Mouse (Mus musculus) thymus, adult 2 months (tissue): ENCODE measurements around the gene Olfr159. TPM values are rescaled to one million over a fixed set of nuclear protein-coding genes. Genes with fewer than 3 reads are reported as not detected.

Source experiments
- DNase-seq: peaks from one replicate; pipeline ENCODE4 v3.0.0; 2021
- H3K27ac ChIP-seq: fragments of 200-500 bp; 2 replicates; pipeline ENCODE4 v1.5.1; 2012; ENCODE audit warnings: low read length, control low read depth; ENCODE audit not compliant: control insufficient read depth, insufficient read depth
- H3K27me3 ChIP-seq: fragments of 200-500 bp; 2 replicates; pipeline ENCODE4 v1.6.1; 2012; ENCODE audit warnings: mild to moderate bottlenecking, low read length, moderate library complexity, mixed read lengths; ENCODE audit not compliant: control insufficient read depth, insufficient read depth
- H3K36me3 ChIP-seq: fragments of 200-500 bp; 2 replicates; pipeline ENCODE4 v1.6.1; 2012; ENCODE audit warnings: mild to moderate bottlenecking, low read length, moderate library complexity; ENCODE audit not compliant: control insufficient read depth, insufficient read depth
- H3K4me1 ChIP-seq: fragments of 200-500 bp; replicated peaks from 2 replicates; pipeline ENCODE4 v1.6.1; 2012; ENCODE audit warnings: low read length; ENCODE audit not compliant: control insufficient read depth, insufficient read depth
- H3K4me3 ChIP-seq: fragments of 200-500 bp; 2 replicates; pipeline ENCODE4 v1.5.1; 2012; ENCODE audit warnings: mild to moderate bottlenecking, low read length, control low read depth, moderate library complexity; ENCODE audit not compliant: control insufficient read depth, insufficient read depth
- CTCF ChIP-seq: fragments of 200-500 bp; IDR thresholded peaks from 2 replicates; pipeline ENCODE4 v1.5.1; 2012; ENCODE audit warnings: mild to moderate bottlenecking, control low read depth, low read length, moderate library complexity, borderline replicate concordance; ENCODE audit not compliant: control insufficient read depth, poor library complexity, insufficient read depth; ENCODE audit errors: extremely low read depth
- POLR2A ChIP-seq: fragments of 200-500 bp; IDR thresholded peaks from 2 replicates; pipeline ENCODE4 v1.6.1; 2012; ENCODE audit warnings: mild to moderate bottlenecking, low read length, control low read depth, moderate library complexity; ENCODE audit not compliant: control insufficient read depth, poor library complexity, insufficient read depth; ENCODE audit errors: extremely low read depth
- WGBS: fragments of 180-500 bp; shearing (Covaris S2); methylation state at CpG from one replicate; pipeline ENCODE4 v1.1.7; 2018; 5-methylcytosine and 5-hydroxymethylcytosine counted together
- polyA plus RNA-seq: library from polyadenylated mRNA; depleted of rRNA; stranded (reverse); fragments of >200 nt; gene quantifications from 2 replicates; pipeline ENCODE4 v1.2.3, GENCODE M21; 2012

The Olfr159 gene
- polyA plus RNA-seq, 1 experiment = not detected

DNA sequence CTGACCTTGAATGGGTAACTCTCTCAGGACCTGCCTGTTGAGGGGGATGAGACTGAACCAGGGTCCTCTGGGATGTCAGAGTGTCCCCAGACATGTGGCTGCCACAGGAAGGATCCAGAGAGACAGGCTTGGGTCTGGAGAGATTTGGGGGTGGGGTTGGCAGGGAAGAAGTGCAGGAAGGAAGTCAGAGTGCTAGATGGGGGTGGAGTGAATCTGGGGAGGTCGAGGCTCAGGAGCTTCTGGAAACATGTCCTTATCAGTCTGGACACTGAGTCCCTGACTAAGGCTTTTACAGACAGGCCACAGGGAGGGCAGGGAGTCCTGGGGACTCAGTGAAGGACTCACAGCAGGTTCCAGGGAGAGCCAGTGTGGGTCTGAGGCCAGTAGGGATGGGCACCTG, 38.6 kb downstream of the Olfr159 start:
- H3K36me3 ChIP-seq = no peaks in the 10 kb centered on the region
- H3K27me3 ChIP-seq = no peaks in the 10 kb centered on the region
- H3K4me1 ChIP-seq = no peaks in the 10 kb centered on the region
- H3K4me3 ChIP-seq = no peak overlapping the region
- no peak overlapping the region for H3K27ac ChIP-seq
- WGBS = 17% methylated on average over 1 of the region's 1 CpGs
- DNase-seq = no peak
- TF ChIP-seq CTCF = no peak
- TF ChIP-seq POLR2A = no peak

DNA sequence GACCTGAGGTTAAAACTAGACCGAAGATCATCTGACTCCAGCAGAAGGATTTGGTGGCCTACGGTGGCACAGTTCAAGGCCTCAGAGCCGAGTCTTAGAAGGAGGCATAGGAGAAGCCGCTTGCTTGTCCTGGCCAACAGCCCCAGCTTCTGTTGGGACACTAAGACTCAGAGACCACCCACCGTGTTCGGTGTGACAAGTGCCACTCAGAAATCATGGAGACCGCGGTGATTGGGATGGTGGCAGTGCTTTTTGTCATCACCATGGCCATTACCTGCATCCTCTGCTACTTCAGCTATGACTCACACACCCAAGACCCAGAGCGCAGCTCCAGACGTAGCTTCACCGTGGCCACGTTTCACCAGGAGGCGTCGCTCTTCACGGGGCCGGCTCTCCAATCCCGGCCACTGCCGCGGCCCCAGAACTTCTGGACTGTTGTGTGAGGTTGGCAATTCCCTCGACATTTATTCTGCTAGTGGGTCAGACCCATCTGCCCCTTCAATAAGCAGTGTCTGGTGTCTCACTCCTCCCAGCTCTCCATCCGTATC, 40.0 kb downstream of the Olfr159 start:
- Histone ChIP-seq H3K36me3 (no peaks in the 10 kb centered on the region), H3K27ac (no peak overlapping the region), H3K4me1 (no peaks in the 10 kb centered on the region), H3K27me3 (no peaks in the 10 kb centered on the region), H3K4me3 (no peak overlapping the region)
- TF ChIP-seq POLR2A (no peak), CTCF (no peak)
- no peak for DNase-seq
- WGBS = 68% methylated on average over 21 of the region's 21 CpGs

DNA sequence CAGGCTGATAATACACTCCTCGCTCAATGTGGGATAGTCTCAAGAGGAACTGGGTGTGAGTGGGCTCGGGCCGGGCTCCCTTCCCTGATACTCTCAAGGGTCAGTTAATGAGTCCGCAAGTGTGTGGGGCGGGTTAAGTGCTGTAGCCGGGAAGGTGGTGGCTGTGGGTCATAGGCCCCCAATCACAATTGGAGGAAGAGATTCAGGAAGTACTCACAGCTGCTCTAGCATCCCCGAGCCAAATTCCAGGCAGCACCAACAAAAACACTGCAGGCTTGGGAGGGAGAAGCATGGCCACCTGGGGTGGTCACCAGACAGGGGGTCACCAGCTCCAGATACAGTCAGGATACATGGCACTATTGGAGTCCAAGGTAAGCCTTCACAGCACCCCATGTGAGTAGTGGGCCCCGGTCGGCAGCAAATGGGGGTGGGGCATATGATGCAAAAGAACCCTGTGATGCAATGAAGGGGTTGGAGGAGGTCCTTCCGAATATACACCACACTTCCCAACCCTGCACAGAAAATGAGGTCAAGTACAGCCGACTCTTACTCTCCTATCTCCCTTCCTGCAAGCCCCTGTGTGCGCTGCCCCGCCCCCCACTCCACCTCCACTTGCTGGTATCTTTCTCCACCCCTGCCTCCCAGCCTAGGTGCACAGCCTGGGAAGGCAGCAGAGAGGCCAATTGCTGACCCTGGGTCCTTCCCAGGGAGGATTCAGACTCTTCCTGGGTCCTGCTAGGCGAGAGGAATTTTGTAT, 40.8 kb downstream of the Olfr159 start, which contains the start of gene Spaar:
Spaar (plus strand) TSS at position 241 of the 757 bp plus-strand sequence.
- DNase-seq = no peak
- Histone ChIP-seq H3K4me3 (no peak within 1 kb of the TSS), H3K36me3 (no peaks in the 10 kb centered on the region), H3K4me1 (no peaks in the 10 kb centered on the region), H3K27ac (no peak within 1 kb of the TSS), H3K27me3 (no peaks in the 10 kb centered on the region)
- TF ChIP-seq POLR2A = no peak
- TF ChIP-seq CTCF = no peak
- WGBS = 57% methylated on average over 14 of the region's 14 CpGs

DNA sequence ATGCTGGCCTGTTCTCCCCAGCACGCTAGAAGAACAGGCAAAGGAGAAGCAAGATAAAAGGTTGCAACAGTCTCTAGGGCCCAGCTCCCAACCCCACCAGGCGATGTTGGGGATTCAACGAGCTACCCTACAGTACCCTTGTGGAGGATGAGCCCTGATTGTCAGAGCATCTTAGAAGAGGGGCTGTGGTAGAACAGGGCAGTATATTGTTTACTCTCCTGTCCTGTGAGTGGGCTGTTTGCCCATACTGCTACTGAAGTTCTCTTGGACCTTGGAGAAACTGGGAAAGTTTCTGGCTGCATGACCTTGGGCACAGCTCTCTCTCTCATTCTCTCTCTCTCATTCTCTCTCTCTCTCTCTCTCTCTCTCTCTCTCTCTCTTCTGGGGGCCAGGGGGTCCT, 41.7 kb downstream of the Olfr159 start:
- no peaks in the 10 kb centered on the region for H3K36me3 ChIP-seq
- DNase-seq = no peak
- H3K4me3 ChIP-seq = no peak overlapping the region
- TF ChIP-seq POLR2A (no peak), CTCF (no peak)
- H3K27me3 ChIP-seq = no peaks in the 10 kb centered on the region
- no peaks in the 10 kb centered on the region for H3K4me1 ChIP-seq
- 78% methylated on average over 3 of the region's 3 CpGs for WGBS
- no peak overlapping the region for H3K27ac ChIP-seq

DNA sequence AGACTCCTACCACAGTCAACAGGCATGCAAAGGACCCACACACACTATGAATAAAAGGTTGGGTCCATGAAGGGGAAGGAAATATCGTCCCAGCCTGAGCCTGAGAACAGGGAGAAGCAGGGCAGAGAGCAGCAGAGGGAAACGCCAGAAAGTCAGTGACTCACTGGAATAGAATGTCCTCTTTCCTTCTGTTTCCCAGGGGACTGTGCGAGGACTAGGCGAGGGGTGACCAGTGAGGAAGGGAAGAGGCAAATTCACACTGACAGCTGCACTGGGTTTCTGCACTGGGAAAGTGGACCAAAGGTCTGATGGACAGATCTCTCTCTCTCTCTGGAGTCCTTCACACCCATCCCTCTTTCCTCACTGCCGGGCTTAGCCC, 42.2 kb downstream of the Olfr159 start:
- TF ChIP-seq CTCF (no peak), POLR2A (no peak)
- Histone ChIP-seq H3K4me3 (no peak overlapping the region), H3K36me3 (no peaks in the 10 kb centered on the region), H3K27me3 (no peaks in the 10 kb centered on the region), H3K27ac (no peak overlapping the region), H3K4me1 (no peaks in the 10 kb centered on the region)
- WGBS = 54% methylated on average over 5 of the region's 5 CpGs
- no peak for DNase-seq

DNA sequence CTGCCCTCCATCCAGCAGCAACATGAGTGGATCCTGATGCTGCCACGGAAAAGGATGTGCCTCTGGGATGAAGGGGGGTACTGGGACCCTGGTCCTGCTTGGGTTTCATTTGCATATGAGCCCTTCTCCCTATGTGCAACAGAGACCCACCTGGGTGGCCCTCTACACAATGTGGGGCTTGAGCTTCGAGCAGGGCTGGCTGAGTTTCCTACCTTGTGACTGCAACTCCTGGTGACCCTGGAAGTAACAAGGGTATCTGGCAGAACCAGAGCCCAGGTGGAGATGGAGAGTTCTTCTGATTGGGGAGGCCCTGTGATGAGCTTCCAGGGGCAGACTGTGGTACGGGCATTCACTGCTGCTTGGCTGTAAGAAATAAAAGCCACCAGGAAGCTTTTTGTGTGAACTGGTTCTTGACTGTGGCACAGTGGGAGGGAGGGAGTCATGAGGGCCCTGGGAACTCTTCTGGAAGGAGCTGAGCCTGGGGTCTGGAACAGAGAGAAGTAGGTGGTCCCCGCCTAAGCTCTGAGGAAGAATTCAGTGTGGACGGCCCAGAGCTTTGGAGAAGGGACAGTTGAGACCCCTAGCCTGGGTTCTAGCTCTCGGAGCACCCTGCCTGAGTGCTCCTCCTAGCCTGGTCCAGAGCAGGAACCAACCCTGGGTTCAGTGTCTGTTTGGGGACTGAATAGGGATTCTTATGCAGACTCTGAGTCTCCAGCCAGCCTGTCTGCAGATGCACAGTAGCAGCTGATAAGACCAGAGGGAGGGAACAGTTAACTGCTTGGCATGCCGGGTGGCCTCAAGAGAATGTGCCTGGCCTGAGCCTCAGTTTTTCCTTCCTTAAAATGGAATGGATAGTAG, 42.9 kb downstream of the Olfr159 start:
- Histone ChIP-seq H3K4me3 (no peak overlapping the region), H3K4me1 (no peaks in the 10 kb centered on the region), H3K27me3 (no peaks in the 10 kb centered on the region), H3K27ac (no peak overlapping the region), H3K36me3 (no peaks in the 10 kb centered on the region)
- TF ChIP-seq POLR2A = no peak
- no peak for TF ChIP-seq CTCF
- 87% methylated on average over 7 of the region's 7 CpGs for WGBS
- DNase-seq = no peak

DNA sequence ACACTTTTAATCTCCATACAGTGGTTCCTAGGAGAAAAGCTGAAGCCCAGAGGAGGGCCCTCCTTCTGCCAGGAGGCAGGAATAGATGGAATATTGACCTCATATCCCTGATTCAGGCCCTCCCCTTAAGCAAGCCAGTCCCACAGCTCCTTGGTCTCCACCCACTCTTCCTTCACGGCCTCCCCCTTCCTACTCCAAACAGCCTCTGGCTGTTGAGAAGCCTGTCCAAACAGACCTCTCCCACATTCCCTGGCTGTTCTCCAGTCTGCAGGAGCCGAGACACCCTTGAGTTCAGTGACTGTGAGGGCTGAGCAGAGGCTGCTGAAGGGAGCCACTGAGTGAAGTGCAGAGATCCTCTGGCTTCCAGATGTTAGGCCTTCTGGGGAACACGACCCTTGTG, 43.8 kb downstream of the Olfr159 start, which contains the start of gene Hrct1:
Hrct1 (plus strand) TSS at position 194 of the 400 bp plus-strand sequence.
- H3K36me3 ChIP-seq = no peaks in the 10 kb centered on the region
- H3K4me1 ChIP-seq = no peaks in the 10 kb centered on the region
- no peak for TF ChIP-seq POLR2A
- no peak for TF ChIP-seq CTCF
- 82% methylated on average over 3 of the region's 3 CpGs for WGBS
- H3K27ac ChIP-seq = no peak within 1 kb of the TSS
- no peak within 1 kb of the TSS for H3K4me3 ChIP-seq
- DNase-seq = no peak
- no peaks in the 10 kb centered on the region for H3K27me3 ChIP-seq
